Mouse (Mus musculus): Measurements from ENCODE around the gene Uvssa. TPM values are rescaled to one million over a fixed set of nuclear protein-coding genes. Genes with fewer than 3 reads are reported as not detected.
"Not testable (repeated sequence)": the region's sequence is repeated elsewhere in the genome, so short reads cannot be mapped to it uniquely, and the experiment has no call there.

Uvssa gene
- total RNA-seq, 1 experiment, result 4.7 TPM

- no peak for DNase-seq (ENCODE audit: low read depth, low spot score)
- in situ Hi-C loops (cut with MboI; ENCODE audit: low sequenced_read_pairs in 2 of 2, unreplicated experiment in 2 of 2), result no loop called here
- H3K4me1 ChIP-seq (ENCODE audit: control insufficient read depth in 2 of 2, insufficient read depth in 2 of 2, low read length in 2 of 2, poor library complexity in 1 of 2), result peaks cover 5 to 7% of the 10 kb centered on the region in 2 experiments; a peak in 2 of 4 replicates
- TF ChIP-seq ZNF384 (IDR thresholded peaks at IDR 0.05; ENCODE audit: low read depth, low read length) (no peak), HCFC1 (IDR thresholded peaks at IDR 0.05; ENCODE audit: borderline replicate concordance, insufficient read depth, low read length) (no peak), ZC3H11A (IDR thresholded peaks at IDR 0.05; ENCODE audit: borderline replicate concordance, low read depth, low read length) (no peak), CHD2 (IDR thresholded peaks at IDR 0.05; ENCODE audit: low read depth, low read length) (no peak), MAFK (IDR thresholded peaks at IDR 0.05; ENCODE audit: insufficient read depth, low read depth, low read length) (no peak)
- no peak overlapping the region for H3K4me3 ChIP-seq (ENCODE audit: insufficient read depth in 1 of 2, low read depth in 1 of 2, low read length in 2 of 2, poor library complexity in 1 of 2, severe bottlenecking in 1 of 2)
- no peak overlapping the region for H3K9ac ChIP-seq (ENCODE audit: insufficient read depth, low read depth, low read length, poor library complexity, severe bottlenecking)
- H3K9me3 ChIP-seq (ENCODE audit: control insufficient read depth, insufficient read depth, low read depth, low read length), result peaks cover 10% of the 10 kb centered on the region
- no peaks in the 10 kb centered on the region for H3K36me3 ChIP-seq (ENCODE audit: control insufficient read depth, insufficient read depth, low read length, poor library complexity, severe bottlenecking)
- no peak overlapping the region for H3K27ac ChIP-seq (ENCODE audit: insufficient read depth, low read depth, low read length, poor library complexity, severe bottlenecking)
Measured at GRCm38 (mm10) chr5:33337206-33337605, 41.1 kb upstream of the Uvssa start.

GRCm38 (mm10) chr5:33341165-33341564, 37.2 kb upstream of the Uvssa start:
- H3K4me3 ChIP-seq (ENCODE audit: insufficient read depth in 1 of 2, low read depth in 1 of 2, low read length in 2 of 2, poor library complexity in 1 of 2, severe bottlenecking in 1 of 2), result no peak overlapping the region
- TF ChIP-seq ZNF384 (IDR thresholded peaks at IDR 0.05; ENCODE audit: low read depth, low read length), result no peak
- no peak for TF ChIP-seq ZC3H11A (IDR thresholded peaks at IDR 0.05; ENCODE audit: borderline replicate concordance, low read depth, low read length)
- no peak for TF ChIP-seq CHD2 (IDR thresholded peaks at IDR 0.05; ENCODE audit: low read depth, low read length)
- no peak for TF ChIP-seq HCFC1 (IDR thresholded peaks at IDR 0.05; ENCODE audit: borderline replicate concordance, insufficient read depth, low read length)
- no peak for TF ChIP-seq MAFK (IDR thresholded peaks at IDR 0.05; ENCODE audit: insufficient read depth, low read depth, low read length)
- H3K9me3 ChIP-seq (ENCODE audit: control insufficient read depth, insufficient read depth, low read depth, low read length), result no peaks in the 10 kb centered on the region
- H3K27ac ChIP-seq (ENCODE audit: insufficient read depth, low read depth, low read length, poor library complexity, severe bottlenecking), result no peak overlapping the region
- peaks cover 5 to 7% of the 10 kb centered on the region in 2 experiments; a peak in 2 of 4 replicates for H3K4me1 ChIP-seq (ENCODE audit: control insufficient read depth in 2 of 2, insufficient read depth in 2 of 2, low read length in 2 of 2, poor library complexity in 1 of 2)
- no peaks in the 10 kb centered on the region for H3K36me3 ChIP-seq (ENCODE audit: control insufficient read depth, insufficient read depth, low read length, poor library complexity, severe bottlenecking)
- in situ Hi-C loops (cut with MboI; ENCODE audit: low sequenced_read_pairs in 2 of 2, unreplicated experiment in 2 of 2), result no loop called here
- DNase-seq (ENCODE audit: low read depth, low spot score), result no peak
- no peak overlapping the region for H3K9ac ChIP-seq (ENCODE audit: insufficient read depth, low read depth, low read length, poor library complexity, severe bottlenecking)

DNA sequence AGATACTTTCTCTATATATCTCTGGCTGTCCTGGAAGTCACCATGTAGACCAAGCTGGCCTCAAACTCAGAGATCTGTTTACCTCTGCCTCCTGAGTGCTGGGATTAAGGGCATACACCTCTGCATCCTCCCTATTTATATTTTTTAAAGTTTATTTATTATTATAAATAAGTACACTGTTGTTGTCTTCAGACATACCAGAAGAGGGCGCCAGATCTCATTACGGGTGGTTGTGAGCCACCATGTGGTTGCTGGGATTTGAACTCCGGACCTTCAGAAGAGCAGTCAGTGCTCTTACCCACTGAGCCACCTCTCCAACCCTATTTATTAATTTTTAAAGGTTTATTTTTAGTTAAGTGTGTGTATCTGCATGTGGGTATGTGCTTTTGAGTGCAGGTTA, 36.1 kb upstream of the Uvssa start:
- H3K27ac ChIP-seq (ENCODE audit: insufficient read depth, low read depth, low read length, poor library complexity, severe bottlenecking); H3K9me3 ChIP-seq (ENCODE audit: control insufficient read depth, insufficient read depth, low read depth, low read length); H3K4me3 ChIP-seq (ENCODE audit: insufficient read depth in 1 of 2, low read depth in 1 of 2, low read length in 2 of 2, poor library complexity in 1 of 2, severe bottlenecking in 1 of 2); H3K9ac ChIP-seq (ENCODE audit: insufficient read depth, low read depth, low read length, poor library complexity, severe bottlenecking); in situ Hi-C loops (cut with MboI; ENCODE audit: low sequenced_read_pairs in 2 of 2, unreplicated experiment in 2 of 2); H3K36me3 ChIP-seq (ENCODE audit: control insufficient read depth, insufficient read depth, low read length, poor library complexity, severe bottlenecking); H3K4me1 ChIP-seq (ENCODE audit: control insufficient read depth in 2 of 2, insufficient read depth in 2 of 2, low read length in 2 of 2, poor library complexity in 1 of 2); DNase-seq (ENCODE audit: low read depth, low spot score): not testable (repeated sequence)

DNA sequence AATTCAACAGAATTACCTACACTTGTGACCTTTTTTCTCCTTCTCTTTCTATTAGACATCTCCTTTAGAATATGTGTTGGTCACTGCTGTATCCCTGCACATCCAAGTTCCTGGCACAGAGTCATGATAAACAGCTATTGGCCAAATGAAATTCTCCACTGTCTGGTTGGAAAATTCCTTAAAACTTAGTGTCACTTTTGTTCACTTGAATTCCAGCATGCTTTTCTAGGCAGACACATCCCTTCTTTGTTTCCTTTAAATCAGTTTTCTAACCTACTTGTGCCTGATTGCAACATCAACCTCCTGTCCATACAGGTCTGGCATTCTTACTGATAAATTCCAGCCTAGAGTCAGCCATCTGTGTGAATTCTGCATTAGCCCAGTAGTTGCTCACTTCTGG, 35.5 kb upstream of the Uvssa start:
- H3K36me3 ChIP-seq (ENCODE audit: control insufficient read depth, insufficient read depth, low read length, poor library complexity, severe bottlenecking), result no peaks in the 10 kb centered on the region
- H3K4me3 ChIP-seq (ENCODE audit: insufficient read depth in 1 of 2, low read depth in 1 of 2, low read length in 2 of 2, poor library complexity in 1 of 2, severe bottlenecking in 1 of 2), result no peak overlapping the region
- H3K9me3 ChIP-seq (ENCODE audit: control insufficient read depth, insufficient read depth, low read depth, low read length), result no peaks in the 10 kb centered on the region
- no peak overlapping the region for H3K27ac ChIP-seq (ENCODE audit: insufficient read depth, low read depth, low read length, poor library complexity, severe bottlenecking)
- no peak overlapping the region for H3K9ac ChIP-seq (ENCODE audit: insufficient read depth, low read depth, low read length, poor library complexity, severe bottlenecking)
- in situ Hi-C loops (cut with MboI; ENCODE audit: low sequenced_read_pairs in 2 of 2, unreplicated experiment in 2 of 2), result no loop called here
- TF ChIP-seq HCFC1 (IDR thresholded peaks at IDR 0.05; ENCODE audit: borderline replicate concordance, insufficient read depth, low read length) (no peak), ZC3H11A (IDR thresholded peaks at IDR 0.05; ENCODE audit: borderline replicate concordance, low read depth, low read length) (no peak), ZNF384 (IDR thresholded peaks at IDR 0.05; ENCODE audit: low read depth, low read length) (no peak), CHD2 (IDR thresholded peaks at IDR 0.05; ENCODE audit: low read depth, low read length) (no peak), MAFK (IDR thresholded peaks at IDR 0.05; ENCODE audit: insufficient read depth, low read depth, low read length) (no peak)
- no peak for DNase-seq (ENCODE audit: low read depth, low spot score)
- peaks cover 2 to 3% of the 10 kb centered on the region in 2 experiments; a peak in 2 of 4 replicates for H3K4me1 ChIP-seq (ENCODE audit: control insufficient read depth in 2 of 2, insufficient read depth in 2 of 2, low read length in 2 of 2, poor library complexity in 1 of 2)

DNA sequence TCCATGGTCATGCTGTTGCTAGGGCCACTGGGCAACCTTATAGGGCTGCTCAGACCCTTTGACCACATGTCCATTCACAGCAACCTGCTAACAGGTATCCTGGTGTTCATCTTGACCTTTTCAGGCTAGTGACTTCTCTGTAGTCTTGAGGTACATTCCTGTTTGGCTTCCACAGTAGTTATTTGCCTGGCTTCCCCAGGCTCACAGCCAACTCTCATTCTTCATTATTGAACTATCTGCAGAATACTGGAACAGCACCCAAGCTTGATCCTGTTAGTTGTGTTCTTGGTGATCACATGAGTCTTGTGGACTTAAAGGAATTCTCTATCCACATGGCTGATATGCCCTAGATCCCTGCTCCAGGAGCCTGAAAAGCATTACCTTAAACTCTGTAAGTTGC, 34.8 kb upstream of the Uvssa start:
- H3K36me3 ChIP-seq (ENCODE audit: control insufficient read depth, insufficient read depth, low read length, poor library complexity, severe bottlenecking), result no peaks in the 10 kb centered on the region
- TF ChIP-seq CHD2 (IDR thresholded peaks at IDR 0.05; ENCODE audit: low read depth, low read length) (no peak), ZC3H11A (IDR thresholded peaks at IDR 0.05; ENCODE audit: borderline replicate concordance, low read depth, low read length) (no peak), MAFK (IDR thresholded peaks at IDR 0.05; ENCODE audit: insufficient read depth, low read depth, low read length) (no peak), HCFC1 (IDR thresholded peaks at IDR 0.05; ENCODE audit: borderline replicate concordance, insufficient read depth, low read length) (no peak), ZNF384 (IDR thresholded peaks at IDR 0.05; ENCODE audit: low read depth, low read length) (no peak)
- H3K27ac ChIP-seq (ENCODE audit: insufficient read depth, low read depth, low read length, poor library complexity, severe bottlenecking), result no peak overlapping the region
- no peak for DNase-seq (ENCODE audit: low read depth, low spot score)
- H3K9ac ChIP-seq (ENCODE audit: insufficient read depth, low read depth, low read length, poor library complexity, severe bottlenecking), result no peak overlapping the region
- H3K9me3 ChIP-seq (ENCODE audit: control insufficient read depth, insufficient read depth, low read depth, low read length), result no peaks in the 10 kb centered on the region
- H3K4me3 ChIP-seq (ENCODE audit: insufficient read depth in 1 of 2, low read depth in 1 of 2, low read length in 2 of 2, poor library complexity in 1 of 2, severe bottlenecking in 1 of 2), result no peak overlapping the region
- in situ Hi-C loops (cut with MboI; ENCODE audit: low sequenced_read_pairs in 2 of 2, unreplicated experiment in 2 of 2), result no loop called here
- peaks cover 2 to 3% of the 10 kb centered on the region in 2 experiments; a peak in 2 of 4 replicates for H3K4me1 ChIP-seq (ENCODE audit: control insufficient read depth in 2 of 2, insufficient read depth in 2 of 2, low read length in 2 of 2, poor library complexity in 1 of 2)
